Mouse (Mus musculus) thymus, postnatal 14 days (tissue): ENCODE measurements around the gene H2afv.
A peak's percentile ranks its signal among the peaks of the same experiment; 100 is the strongest.

ENCODE experiments used
- DNase-seq: peaks from one replicate; pipeline ENCODE4 v3.0.0; 2021

H2afv gene

DNA sequence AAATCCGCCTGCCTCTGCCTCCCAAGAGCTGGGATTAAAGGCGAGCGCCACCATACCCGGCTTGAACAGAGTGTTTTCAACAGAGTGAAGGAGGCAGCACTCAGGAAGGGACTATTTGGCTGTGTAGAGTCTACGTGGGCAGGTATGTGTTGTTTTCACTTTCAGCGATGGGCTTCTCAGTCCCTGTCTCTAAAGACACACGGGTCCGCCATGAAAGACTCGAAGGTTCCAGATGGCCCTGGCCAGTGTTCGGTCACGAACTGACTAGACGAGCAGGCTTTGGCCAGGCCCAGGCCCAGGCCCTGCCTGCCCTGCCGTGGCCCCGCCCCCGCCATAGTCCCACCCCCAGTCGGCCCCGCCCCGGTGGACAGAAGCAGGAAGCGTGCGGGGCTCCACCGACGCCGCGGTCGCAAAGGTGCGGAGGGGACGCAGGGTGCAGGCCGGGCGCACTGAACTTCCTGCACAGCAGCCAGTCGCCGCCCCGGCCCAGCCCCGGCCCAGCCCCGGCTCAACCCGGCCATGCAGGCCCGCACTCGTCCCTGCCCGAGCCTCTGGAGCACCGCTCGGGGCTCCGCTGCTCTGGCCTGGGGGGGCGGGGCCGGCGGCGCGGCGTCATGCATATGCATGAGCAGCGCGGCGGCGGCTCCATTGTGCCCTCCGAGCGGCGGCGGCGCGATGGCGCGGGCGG, 55.4 kb downstream of the H2afv start, which contains the start of gene Zmiz2:
TSS of gene Zmiz2 (plus strand) at position 349 of the 688 bp plus-strand sequence.
- DNase-seq = peak; percentile 96

GRCm38 (mm10) chr11:6388126-6388725, 56.0 kb downstream of the H2afv start:
- DNase-seq = peak; percentile 9

GRCm38 (mm10) chr11:6380916-6381315, 63.3 kb downstream of the H2afv start:
- no peak for DNase-seq
